Mouse (Mus musculus) ovary, adult 18-20 months (tissue): ENCODE data around the gene Dync1li1.
"Not testable (repeated sequence)": the region's sequence is repeated elsewhere in the genome, so short reads cannot be mapped to it uniquely, and the experiment has no call there.

Source experiments
- DNase-seq: peaks from one replicate; pipeline ENCODE4 v3.0.0; 2022; ENCODE audit warnings: low spot score, mixed read lengths

The Dync1li1 gene

DNA sequence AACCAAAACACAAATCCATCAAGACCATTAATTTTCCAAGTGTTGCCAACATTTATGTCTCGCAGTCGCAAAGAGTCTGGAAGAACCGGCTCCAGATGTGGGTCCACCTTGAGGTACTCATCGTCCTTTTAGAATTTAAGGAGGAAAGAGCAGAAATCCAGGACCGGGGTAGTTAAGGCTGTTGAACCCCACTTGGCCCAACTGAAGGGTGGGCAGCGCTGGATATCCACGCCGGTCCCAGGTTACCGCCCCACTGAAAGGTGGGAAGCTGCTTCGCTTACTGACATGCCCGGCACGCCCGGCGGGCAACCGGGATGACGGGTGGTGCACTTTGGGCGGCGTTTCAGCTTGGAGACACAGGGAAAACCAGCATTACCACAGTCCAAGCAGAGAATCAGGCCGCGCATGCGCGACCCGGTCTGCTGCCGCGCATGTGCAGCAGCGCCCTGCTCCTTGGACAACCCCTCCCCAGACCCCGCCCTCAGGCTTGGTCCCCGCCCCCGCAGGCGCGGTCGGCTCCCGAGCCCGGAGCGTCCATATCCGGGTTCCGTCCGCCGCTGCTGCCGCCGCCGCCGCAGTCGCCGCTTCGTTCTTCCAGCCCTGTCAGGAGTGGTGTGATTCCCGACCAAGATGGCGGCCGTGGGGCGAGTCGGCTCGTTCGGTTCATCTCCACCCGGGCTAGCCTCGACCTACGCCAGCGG is at the start of gene Dync1li1:
Dync1li1 (plus strand) TSS at position 539 of the 701 bp plus-strand sequence.
- DNase-seq: peak; percentile 96

DNA sequence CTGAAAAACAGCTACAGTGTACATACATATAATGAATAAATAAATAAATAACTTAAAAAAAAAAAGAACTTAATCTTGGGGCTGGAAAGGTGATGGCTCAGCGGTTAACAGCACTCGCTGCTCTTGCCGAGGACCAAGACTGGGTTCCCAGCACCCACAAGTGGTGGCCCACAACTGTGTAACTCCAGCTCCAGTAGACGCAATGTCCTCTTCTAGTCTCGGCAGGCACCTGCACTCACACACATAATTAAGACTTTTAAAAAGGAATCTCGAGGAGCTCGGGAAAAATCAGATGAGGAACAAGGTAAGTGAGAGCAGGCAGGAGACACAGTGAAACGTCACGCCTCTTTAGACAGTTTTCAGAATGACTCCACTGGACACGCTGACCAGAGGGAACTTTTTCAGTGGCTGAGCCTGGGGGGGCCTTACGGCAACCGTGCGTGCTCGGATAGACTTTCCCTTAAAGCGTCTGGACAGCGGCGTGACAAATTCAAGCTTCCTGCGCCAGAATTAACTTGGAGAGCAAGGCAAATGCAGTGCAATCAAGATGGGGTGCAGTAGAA is 49.3 kb upstream of the Dync1li1 start:
- no peak for DNase-seq

DNA sequence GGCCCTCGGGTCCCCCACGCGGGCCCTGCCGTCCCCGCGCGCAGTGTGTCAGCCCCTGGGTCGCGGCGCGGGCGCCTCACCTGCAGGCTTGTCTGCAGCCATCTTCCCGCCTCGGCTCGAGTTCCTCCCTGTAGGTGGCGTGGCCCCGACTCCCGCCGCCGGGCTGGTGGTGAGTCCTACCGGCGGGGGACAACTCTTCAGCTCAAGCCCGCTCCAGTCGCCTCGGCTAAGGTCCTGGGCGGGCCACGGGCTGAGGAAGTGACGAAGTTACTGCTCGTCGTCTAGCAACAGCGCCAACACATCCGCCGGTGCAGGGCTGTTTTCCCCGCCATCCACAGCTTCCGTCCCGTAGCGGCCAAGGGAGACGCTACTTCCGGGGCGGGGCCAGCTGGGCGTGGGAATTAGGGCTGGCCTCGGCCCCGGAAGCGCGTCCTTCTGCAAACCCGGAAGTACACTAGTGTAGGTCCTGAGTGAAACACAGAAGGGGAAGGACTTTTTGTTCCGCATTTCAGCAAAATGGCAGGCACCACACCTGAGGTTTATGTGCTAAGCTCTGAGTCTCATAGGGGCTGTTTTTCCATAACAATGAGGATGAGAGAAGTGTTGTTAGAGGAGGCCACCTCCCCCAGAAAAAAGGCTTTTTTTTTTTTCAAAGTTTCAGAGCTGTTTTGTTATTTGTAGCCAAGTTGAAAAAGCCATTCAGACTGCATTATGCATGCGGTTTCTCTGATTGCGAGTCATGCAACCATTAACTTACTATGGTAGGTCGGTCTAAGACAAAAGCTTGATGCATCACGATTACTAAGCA is 48.5 kb upstream of the Dync1li1 start, which contains the start of gene Cnot10:
Cnot10 (minus strand) TSS at position 346 of the 808 bp plus-strand sequence.
- peak; percentile 94 for DNase-seq

DNA sequence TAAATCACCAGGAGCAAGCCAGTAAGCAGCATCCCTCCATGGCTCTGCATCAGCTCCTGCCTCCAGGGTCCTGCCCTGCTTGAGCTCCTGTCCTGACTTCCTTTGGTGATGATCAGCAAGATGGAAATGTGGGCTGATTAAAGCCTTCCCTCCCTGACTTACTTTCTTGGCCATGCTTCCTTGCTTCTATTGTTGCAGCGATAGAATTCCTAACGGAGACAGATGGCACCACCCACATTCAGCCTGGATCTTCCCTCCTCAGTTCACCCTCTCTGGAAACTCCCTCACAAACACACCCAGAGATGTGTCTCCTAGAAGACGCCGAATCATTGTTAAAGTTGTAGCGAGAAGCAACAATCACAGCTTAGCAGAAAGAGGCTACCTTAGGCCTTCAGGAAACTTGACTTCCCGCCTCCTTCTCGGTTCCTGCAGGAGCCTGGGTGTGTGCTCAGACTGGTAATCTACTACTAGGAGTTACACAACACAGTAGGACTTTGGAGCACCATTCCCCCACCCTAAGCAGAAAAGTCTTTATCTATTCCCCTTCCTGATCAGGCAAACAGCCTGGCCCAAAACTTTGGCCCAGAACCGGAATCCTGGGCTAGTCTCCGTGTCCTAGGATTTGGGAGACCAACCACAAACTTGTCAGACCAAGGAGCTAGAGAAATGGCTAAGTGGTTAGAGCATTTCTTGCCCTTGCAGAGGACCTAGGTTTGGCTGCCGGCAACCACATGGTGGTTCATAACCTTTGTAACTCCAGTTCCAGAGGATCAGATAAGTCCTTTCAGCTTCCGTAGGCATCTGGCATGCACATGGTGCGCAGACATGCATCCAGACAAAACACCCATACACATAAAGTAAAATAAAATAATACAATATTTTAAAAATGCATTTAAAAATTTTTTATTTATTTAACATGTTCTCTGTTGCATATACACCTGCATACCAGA is 41.8 kb upstream of the Dync1li1 start:
- DNase-seq: no peak

DNA sequence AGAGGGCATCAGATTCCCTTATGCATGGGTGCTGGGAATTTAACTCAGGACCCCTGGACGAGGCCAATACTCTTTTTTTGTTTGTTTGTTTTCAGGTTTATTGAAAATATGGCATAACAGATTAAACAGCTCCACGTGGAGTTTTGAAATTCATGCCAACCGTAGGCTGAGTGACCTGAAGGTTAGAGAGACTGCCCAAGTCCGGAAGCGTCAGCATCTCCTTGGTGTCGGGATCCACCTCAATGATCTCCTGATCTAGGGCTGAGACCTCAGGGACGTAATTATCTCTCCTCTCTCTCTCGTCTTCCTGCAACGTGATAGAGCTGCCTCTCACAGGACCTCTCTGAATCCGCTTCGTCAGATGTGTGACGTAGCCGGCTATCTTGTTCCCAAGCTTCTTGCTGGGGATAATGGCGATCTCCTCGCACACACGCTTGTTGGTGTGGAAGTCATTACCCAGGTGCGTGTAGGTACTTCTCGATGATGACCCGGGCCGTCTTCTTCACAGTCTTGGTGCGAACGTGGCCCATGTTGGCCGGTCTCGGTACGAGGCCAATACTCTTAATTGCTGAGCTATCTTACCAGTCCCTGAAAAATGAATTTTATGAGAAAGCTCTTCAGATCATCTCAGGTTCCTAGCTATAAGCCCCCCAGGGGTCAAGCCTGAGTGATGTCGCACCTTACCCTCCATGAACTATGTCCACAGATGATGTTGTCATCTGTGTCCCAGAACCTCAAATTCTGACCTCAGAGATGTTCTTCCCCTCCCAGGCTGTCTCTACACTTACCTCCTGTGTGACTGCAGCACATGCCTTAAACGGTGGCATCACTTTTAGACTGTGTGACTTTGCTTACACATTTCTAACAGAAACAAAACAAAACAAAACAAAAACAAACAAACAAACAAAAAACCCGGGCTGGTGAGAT is 40.8 kb upstream of the Dync1li1 start:
- DNase-seq: no peak

DNA sequence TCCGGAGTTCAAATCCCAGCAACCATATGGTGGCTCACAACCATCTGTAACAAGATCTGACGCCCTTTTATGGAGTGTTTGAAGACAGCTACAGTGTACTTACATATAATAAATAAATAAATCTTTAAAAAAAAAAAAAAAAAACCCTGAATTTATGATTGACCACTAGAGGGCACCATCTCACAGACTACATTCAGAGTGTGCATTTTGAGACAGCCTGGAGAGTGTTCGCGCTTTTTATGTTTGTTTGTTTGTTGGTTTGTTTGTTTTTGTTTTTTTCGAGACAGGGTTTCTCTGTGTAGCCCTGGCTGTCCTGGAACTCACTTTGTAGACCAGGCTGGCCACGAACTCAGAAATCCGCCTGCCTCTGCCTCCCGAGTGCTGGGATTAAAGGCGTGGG is 40.1 kb upstream of the Dync1li1 start:
- DNase-seq: not testable (repeated sequence)

DNA sequence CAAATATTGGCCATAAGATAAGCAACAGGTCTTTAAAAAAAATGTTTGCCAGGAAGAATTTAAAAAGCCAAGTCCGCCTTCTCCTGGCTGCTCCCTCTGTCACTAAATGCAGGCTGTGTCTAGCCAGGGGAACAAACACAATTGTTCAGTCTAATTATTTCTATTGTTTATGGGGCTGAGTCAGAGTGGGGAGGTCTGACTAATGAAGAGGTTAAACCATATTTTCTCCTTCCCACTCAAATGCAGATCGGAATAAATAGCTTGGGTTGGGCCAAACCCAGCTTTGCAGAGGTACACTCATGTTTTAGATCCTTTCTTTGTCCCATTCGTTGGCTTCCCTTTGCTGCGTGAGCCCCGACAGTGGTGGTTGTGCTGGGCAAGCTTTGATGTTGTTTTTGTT is 39.2 kb upstream of the Dync1li1 start:
- DNase-seq: no peak

DNA sequence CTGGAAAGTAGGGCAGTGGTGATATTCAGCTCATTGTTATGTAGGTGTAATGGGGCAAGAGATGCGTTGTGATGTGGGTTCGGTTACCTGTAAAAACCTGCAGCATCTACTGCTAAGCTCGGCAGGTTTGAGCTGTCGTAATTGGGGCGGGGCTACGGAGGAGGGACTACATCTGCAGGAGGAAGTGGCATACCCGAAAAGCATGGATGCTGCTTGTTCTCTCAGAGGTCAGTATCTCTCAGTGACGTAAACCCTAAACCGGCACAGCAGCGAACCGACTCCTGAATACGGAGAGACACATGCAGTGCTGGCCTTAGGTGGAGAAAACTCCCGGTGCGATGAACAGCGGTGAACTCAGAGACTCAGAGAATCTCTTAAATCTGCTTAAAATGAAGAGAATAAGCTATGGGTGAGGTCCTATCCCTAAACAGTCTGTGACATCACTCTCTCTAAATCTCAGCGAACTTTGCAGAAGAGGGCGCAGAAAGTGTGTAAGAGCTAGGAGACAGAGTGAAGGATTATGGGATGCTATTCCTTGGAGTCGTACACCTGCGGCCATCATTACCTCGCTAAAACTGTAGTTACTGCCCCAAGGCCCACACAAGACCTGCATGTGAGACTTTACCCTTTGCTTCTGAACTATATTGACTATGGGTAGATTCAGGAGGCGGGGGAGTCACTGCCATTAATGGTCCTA is 37.5 kb upstream of the Dync1li1 start:
- no peak for DNase-seq

DNA sequence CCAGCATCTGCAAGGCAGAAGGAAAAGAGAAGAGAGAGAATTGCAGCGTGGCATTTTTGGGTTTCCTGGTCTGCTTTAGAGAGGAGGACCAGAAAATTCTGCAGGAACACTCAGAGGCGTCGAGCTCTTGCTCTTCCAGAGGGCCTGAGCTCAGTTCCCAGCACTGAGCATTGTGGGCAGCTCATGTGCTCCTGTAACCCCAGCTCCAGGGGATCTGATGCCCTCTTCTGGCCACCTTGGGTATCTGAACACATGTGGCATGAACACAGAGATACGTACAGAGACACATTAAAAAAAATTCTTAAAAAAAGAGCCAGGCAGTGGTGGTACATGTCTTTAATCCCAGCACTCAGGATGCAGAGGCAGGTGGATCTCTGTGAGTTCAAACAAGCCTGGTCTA is 33.2 kb upstream of the Dync1li1 start:
- no peak for DNase-seq

DNA sequence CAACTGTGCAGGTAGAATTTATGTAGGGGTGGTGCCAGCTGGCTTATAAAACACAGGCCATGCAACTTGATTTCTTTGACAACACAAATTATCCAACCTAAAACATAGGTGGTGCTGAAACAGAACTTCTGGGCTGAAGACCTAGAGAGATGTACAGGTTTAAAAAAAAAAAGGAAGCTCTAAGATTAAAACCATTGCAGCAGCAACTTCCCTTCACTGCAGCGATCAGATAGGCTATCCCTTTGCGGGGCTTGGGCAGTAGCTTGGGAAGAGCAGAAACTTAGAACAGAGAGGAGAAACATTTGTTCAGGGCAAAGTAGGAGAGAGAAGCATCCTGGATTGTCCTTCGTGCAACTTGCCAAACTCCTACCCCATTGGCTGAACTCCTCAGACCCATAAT is 31.9 kb upstream of the Dync1li1 start:
- no peak for DNase-seq

DNA sequence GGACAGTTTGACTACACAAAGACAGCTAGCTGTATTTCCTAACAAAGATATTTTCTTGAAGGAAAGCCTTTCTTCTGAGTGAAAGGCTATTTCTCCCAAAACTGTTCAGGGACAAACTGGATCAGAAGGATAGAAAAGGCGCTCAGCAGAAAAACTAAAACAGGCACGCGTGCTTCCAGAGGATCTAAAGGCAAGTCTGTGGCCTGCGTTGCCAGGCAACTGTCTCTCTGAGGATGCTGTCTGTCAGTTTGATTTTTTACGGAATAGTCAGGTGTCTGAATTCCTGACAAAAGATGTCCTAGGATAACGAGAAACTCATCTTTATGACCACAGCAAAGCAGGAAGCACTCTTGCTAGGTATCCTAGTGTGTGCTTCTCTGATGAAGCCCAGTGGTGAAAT is 28.1 kb upstream of the Dync1li1 start:
- DNase-seq: no peak

DNA sequence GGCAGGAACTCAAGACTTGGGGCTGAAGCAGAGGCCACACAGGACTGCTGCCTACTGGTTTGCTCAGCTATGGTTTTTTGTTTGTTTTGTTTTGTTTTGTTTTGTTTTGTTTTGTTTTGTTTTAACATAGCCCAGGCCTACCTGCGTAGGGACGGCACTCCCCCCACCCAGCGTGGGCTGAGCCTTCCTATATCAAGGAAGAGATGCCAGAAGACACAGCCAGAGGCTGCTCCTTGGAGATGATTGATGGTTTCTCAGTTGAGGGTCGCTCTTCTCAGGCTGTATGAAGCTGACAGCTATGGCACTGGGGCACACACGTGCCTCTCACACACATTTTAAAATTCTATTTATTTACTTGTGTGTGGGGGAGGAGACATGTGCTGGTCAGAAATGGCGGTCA is 27.6 kb upstream of the Dync1li1 start:
- no peak for DNase-seq

DNA sequence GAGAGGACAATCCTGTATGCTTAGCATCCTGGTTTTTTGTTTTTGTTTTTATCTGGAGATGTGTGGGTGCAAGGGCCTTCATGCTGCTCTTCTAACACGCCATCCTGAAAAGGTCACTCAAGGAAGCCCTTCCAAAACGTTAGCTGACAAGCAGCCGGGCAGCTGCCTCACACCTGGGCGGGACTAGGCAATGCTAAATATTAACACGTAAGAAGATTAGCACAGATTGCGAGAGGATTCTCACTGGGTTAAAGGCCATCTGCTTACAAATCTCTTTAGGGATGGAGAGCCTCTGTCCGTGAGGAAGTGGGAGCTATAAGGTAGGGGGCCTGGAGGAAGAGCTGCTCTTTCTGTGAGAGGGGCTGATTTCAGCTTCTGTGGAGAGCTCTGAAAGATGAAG is 26.6 kb upstream of the Dync1li1 start:
- DNase-seq: no peak

DNA sequence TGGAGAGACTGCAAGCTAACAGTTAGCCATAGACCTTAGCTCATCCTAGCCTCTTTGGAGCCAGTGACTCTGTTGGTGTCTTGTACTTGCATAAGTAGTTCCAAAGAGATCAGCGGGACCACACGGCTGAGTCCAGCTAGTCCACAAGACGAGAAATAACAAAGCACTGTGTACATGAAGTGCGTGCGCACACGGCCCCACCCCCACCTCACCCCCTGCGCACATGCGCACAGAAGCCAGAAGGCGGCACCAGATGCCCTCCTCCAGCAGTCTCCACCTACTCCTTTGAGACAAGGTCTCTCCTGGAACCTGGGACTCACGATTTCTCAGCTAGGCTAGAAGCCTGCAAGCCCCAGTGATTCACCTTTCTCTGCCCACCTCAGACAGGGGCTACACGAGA is 24.8 kb upstream of the Dync1li1 start:
- DNase-seq: no peak

DNA sequence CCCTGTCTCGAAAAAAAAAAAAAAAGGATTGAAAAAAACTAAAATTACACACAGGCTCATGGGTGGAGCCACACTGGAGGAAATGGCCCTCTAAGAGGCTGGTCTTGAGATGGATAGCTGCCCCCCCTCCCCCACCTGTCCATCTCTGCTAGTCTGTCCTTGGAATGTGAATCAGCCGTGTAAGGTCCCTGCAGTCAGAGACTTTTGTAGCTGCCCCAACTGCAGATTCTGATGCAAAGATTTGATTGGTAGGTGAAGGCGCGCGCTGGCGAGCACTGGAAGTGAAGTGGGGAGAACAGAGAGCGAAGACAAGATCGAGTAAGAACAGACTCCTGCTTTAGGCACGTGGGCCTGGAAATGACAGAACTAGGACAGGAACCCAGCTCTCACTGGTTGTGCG is 21.7 kb upstream of the Dync1li1 start:
- no peak for DNase-seq

DNA sequence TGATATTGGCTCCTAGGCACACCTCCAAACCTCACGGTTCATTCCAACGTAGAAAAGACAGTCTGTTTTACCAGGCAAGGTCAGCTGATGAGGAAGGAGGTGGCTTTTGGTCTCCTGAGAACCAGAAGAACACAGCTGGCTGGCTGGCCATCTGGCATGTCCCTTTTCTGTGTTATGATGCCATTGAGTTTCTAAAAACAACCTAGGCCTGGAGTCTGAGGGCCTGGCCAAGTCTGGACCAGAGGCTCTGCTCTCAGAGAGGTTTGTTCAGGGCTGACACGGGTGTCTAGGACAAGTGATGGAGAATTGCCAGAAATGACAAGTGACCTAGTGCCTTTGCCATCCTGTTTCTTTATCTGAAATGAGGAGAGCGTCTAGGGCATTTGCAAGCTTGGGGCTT is 20.5 kb upstream of the Dync1li1 start:
- DNase-seq: no peak

DNA sequence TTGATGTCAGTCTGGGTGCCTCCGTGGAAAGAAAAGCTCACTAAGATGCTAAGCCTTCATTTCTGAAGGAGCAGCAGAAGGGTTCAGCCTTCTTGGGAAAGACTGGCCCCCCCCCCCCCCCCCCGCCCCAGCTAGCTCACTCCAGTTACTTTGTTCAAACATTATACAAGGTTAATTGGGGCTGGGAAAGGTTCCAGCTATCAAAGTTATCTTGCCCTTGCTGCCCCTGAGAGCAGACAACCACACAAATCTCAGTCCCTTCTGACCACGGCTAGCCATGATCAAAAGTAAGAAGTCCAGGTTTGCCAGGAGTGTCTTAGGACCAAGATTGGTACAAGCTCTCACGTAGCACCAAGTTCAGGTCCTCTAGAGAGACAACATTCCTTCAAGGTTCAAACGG is 19.6 kb upstream of the Dync1li1 start:
- no peak for DNase-seq

DNA sequence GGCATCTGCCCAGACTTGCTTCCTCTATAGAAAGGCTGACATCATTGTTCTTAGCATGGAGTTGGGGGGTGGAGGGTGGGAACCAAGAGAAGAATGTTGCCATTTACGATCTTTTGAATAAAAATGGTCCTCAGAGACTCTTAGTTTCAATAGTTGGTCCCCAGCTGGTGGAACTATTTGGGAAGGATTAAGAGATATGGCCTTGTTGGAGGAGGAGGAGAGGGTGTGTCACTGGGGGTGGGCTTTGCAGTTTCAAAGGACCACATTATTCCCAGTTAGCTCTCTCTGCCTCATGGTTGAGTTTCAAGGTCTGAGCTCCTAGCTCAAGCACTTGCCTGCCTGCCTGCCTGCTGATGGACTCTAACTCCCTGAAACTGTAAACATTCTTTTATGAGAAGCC is 16.6 kb upstream of the Dync1li1 start:
- DNase-seq: no peak

DNA sequence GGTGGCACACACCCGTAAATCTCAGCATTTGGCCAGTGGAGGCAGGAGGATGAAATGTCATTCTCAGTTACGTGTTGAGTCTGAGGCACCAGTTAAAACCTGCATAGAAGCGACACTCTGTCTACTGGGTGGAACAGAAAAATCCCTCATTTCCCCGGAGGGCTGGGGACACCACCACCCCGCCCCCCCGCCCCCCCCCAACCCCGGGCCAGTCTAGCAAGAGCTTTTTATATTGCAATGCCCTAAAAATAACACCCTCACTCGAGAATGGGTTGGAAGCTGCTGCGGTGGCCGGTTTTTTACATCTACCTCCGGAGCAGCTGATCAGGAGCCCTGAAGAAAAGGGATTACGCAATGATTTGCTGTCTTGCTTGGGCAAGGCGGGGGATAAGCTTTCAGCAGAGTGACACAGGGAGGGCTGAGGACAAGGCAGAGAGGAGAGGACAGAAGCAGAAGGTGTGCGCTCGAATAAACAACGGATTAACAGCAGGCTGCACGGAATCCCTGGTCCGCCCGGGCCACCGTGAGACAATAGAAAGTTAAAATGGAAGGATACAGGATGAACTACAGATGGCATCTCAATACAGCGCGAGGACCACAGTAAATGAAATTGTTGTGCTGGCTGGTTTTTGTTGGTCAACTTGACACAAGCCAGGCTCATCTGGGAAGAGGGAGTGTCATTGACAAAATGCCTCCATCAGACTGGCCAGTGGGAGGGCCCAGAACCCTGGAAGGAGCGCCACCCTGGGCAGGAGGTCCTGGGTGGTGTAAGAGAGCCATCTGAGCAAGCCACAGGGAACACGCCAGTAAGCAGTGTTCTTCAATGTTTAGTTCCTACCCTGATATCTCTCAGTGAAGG is 15.7 kb upstream of the Dync1li1 start:
- no peak for DNase-seq
